Mouse (Mus musculus) lung, postnatal 0 days (tissue): ENCODE data around the gene Gpc5. TPM values are rescaled to one million over a fixed set of nuclear protein-coding genes. Genes with fewer than 3 reads are reported as not detected.
A peak's percentile ranks its signal among the peaks of the same experiment; 100 is the strongest.

ENCODE experiments used
- ATAC-seq: fragments of 200-750 bp; cut with Nextera tagmentation; 2 replicates; pipeline ENCODE4 v1.8.0; 2017; ENCODE audit warnings: moderate library complexity
- DNase-seq: peaks from one replicate; pipeline ENCODE4 v3.0.0-alpha.2; 2016; ENCODE audit warnings: low spot score
- H3K27ac ChIP-seq: fragments of 300-500 bp; sonication (generic); 2 replicates; pipeline ENCODE4 v1.5.1; 2014; ENCODE audit warnings: antibody characterized with exemption, mild to moderate bottlenecking, low read length, mixed read lengths
- H3K27me3 ChIP-seq: fragments of 300-500 bp; sonication (generic); replicated peaks from 2 replicates; pipeline ENCODE4 v1.6.1; 2014; ENCODE audit warnings: low read length, mixed read lengths; ENCODE audit not compliant: insufficient read depth
- H3K36me3 ChIP-seq: fragments of 300-500 bp; sonication (generic); 2 replicates; pipeline ENCODE4 v1.6.1; 2014; ENCODE audit warnings: low read length, mixed read lengths; ENCODE audit not compliant: insufficient read depth
- H3K4me1 ChIP-seq: fragments of 300-500 bp; sonication (generic); 2 replicates; pipeline ENCODE4 v1.6.1; 2014; ENCODE audit warnings: antibody characterized with exemption, low read depth, low read length, mixed read lengths; ENCODE audit not compliant: insufficient read depth
- H3K4me2 ChIP-seq: fragments of 300-500 bp; sonication (generic); replicated peaks from 2 replicates; pipeline ENCODE4 v1.6.1; 2014; ENCODE audit warnings: low read depth, mild to moderate bottlenecking, low read length, moderate library complexity, mixed read lengths
- H3K4me3 ChIP-seq: fragments of 300-500 bp; sonication (generic); 2 replicates; pipeline ENCODE4 v1.5.1; 2014; ENCODE audit warnings: low read depth, low read length
- H3K9ac ChIP-seq: fragments of 300-500 bp; sonication (generic); replicated peaks from 2 replicates; pipeline ENCODE4 v1.6.1; 2014; ENCODE audit warnings: low read depth, mild to moderate bottlenecking
- H3K9me3 ChIP-seq: fragments of 300-500 bp; sonication (generic); 2 replicates; pipeline ENCODE4 v1.6.1; 2016; ENCODE audit warnings: low read length, mixed read lengths
- CTCF ChIP-seq: IDR thresholded peaks from 2 replicates; pipeline ENCODE4 v1.5.1; 2016; ENCODE audit warnings: antibody characterized with exemption, mild to moderate bottlenecking
- EP300 ChIP-seq: IDR thresholded peaks from 2 replicates; pipeline ENCODE4 v1.6.1; 2016; ENCODE audit warnings: antibody characterized with exemption, mild to moderate bottlenecking, control low read depth
- WGBS: fragments of 180-500 bp; shearing (Covaris S2); extraction: QIAGEN DNeasy Blood & Tissue Kit; methylation state at CpG from one replicate; pipeline ENCODE4 v1.1.7; 2014; 5-methylcytosine and 5-hydroxymethylcytosine counted together
- polyA plus RNA-seq: library from polyadenylated mRNA; unstranded; fragments of >200 nt; fragmentation: Nextera tagmentation; extraction: Ambion mirVana; gene quantifications from 2 replicates; pipeline ENCODE4 v1.2.1, GENCODE M21; 2015

The Gpc5 gene
- polyA plus RNA-seq, 1 experiment from 2014 or later, result 0.16 TPM

DNA sequence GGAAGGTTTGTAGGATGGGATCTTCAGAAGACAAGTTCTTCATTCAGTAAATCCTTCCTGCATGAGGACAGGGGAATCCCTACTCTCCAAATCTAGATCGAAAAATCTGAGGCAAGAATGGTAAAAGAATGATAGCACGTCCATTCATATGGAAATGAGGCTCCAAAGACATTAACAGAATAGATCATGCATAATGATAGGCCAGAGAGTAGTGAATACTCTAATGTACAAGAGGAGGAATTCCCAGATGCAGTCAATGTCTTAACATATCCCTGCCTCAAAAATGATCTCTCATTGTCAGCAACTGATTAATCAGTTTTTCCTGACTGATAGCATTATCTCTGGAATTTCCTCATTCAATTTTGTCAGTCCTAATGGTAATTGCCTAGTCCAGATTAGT lies 1070.6 kb downstream of the Gpc5 start:
- no peaks in the 10 kb centered on the region for H3K36me3 ChIP-seq
- ATAC-seq (no peak), DNase-seq (no peak)
- no peaks in the 10 kb centered on the region for H3K9me3 ChIP-seq
- 67% methylated on average over 2 of the region's 2 CpGs for WGBS
- H3K27me3 ChIP-seq, result no peaks in the 10 kb centered on the region
- H3K9ac ChIP-seq, result no peak overlapping the region
- no peaks in the 10 kb centered on the region for H3K4me1 ChIP-seq
- H3K4me2 ChIP-seq, result no peak overlapping the region
- H3K4me3 ChIP-seq, result no peak overlapping the region
- no peak overlapping the region for H3K27ac ChIP-seq
- no peak for TF ChIP-seq CTCF
- no peak for TF ChIP-seq EP300

GRCm38 (mm10) chr14:116167401-116167800 lies 1075.4 kb downstream of the Gpc5 start:
- Histone ChIP-seq H3K4me1 (no peaks in the 10 kb centered on the region), H3K27ac (no peak overlapping the region), H3K9me3 (no peaks in the 10 kb centered on the region), H3K4me3 (no peak overlapping the region), H3K27me3 (no peaks in the 10 kb centered on the region), H3K9ac (no peak overlapping the region), H3K4me2 (no peak overlapping the region), H3K36me3 (no peaks in the 10 kb centered on the region)
- DNase-seq (no peak), ATAC-seq (no peak)
- TF ChIP-seq EP300 (no peak), CTCF (no peak)

DNA sequence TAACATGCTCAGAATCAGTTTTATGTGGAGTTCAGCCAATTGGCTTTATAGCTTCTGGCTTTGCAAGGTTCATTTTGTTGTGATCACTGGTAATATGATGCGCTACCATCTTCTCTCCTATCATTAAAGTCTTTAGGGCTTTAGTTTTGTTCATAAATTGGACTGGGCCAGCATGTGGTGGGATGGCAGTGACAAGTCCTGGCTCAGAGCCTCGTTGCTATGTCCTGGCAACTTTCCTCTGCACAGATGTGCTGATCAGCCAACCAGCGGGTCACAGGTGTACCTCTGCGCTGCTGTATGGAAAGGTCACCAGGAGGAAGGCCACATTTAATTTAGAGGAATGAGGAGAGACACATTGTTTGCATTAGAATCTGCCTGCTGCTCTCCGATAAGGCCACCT lies 1077.1 kb downstream of the Gpc5 start:
- WGBS, result 69% methylated on average over 5 of the region's 5 CpGs
- H3K4me3 ChIP-seq, result no peak overlapping the region
- ATAC-seq (no peak), DNase-seq (no peak)
- no peaks in the 10 kb centered on the region for H3K4me1 ChIP-seq
- no peaks in the 10 kb centered on the region for H3K36me3 ChIP-seq
- no peak overlapping the region for H3K9ac ChIP-seq
- no peak for TF ChIP-seq EP300
- TF ChIP-seq CTCF, result no peak
- no peak overlapping the region for H3K27ac ChIP-seq
- no peak overlapping the region for H3K4me2 ChIP-seq
- no peaks in the 10 kb centered on the region for H3K9me3 ChIP-seq
- H3K27me3 ChIP-seq, result no peaks in the 10 kb centered on the region

DNA sequence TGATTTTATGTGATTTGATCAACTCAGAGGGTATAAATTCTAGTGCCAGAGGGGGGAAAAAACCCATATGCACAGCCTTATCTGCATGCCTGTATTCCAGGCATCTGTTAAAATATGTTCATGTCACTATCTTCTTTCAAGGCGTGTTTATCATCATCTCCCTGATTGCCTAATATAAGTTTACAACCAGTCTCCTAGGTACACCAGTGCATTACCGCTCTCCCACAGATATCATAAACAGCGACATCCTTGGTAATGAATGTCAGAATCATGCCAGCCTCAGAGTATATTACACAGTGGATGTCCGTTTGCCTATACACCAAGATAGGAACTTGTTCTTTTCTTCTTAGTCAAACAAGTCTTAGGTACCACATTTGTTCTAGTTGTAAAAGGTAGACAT lies 1095.0 kb downstream of the Gpc5 start:
- DNase-seq (no peak), ATAC-seq (no peak)
- Histone ChIP-seq H3K27ac (no peak overlapping the region), H3K4me1 (no peaks in the 10 kb centered on the region), H3K4me3 (no peak overlapping the region), H3K9ac (no peak overlapping the region), H3K9me3 (no peaks in the 10 kb centered on the region), H3K27me3 (no peaks in the 10 kb centered on the region), H3K4me2 (no peak overlapping the region), H3K36me3 (no peaks in the 10 kb centered on the region)
- TF ChIP-seq CTCF, result no peak
- TF ChIP-seq EP300, result no peak
- WGBS, result 77% methylated on average over 4 of the region's 4 CpGs

- TF ChIP-seq EP300 (no peak), CTCF (peak; percentile 75)
- peak; percentile 7 for DNase-seq
- ATAC-seq, result no peak
- H3K36me3 ChIP-seq, result no peaks in the 10 kb centered on the region
- H3K27me3 ChIP-seq, result no peaks in the 10 kb centered on the region
- no peak overlapping the region for H3K9ac ChIP-seq
- no peaks in the 10 kb centered on the region for H3K4me1 ChIP-seq
- no peaks in the 10 kb centered on the region for H3K9me3 ChIP-seq
- no peak overlapping the region for H3K4me2 ChIP-seq
- WGBS, result 36% methylated on average over 6 of the region's 6 CpGs
- H3K27ac ChIP-seq, result no peak overlapping the region
- no peak overlapping the region for H3K4me3 ChIP-seq
These were observed 1115.0 kb downstream of the Gpc5 start for GRCm38 (mm10) chr14:116206977-116207376.

- WGBS, result 81% methylated on average over 3 of the region's 3 CpGs
- no peak for ATAC-seq
These were observed 1116.6 kb downstream of the Gpc5 start for GRCm38 (mm10) chr14:116208581-116208980.

GRCm38 (mm10) chr14:116209045-116209444 lies 1117.0 kb downstream of the Gpc5 start:
- Histone ChIP-seq H3K4me3 (no peak overlapping the region), H3K27me3 (no peaks in the 10 kb centered on the region), H3K4me1 (no peaks in the 10 kb centered on the region), H3K9ac (no peak overlapping the region), H3K36me3 (no peaks in the 10 kb centered on the region), H3K9me3 (no peaks in the 10 kb centered on the region), H3K27ac (no peak overlapping the region), H3K4me2 (no peak overlapping the region)
- DNase-seq (peak; percentile 69), ATAC-seq (peak; percentile 87)
- WGBS, result 27% methylated on average over 5 of the region's 5 CpGs
- TF ChIP-seq CTCF (no peak), EP300 (no peak)

More at GRCm38 (mm10) chr14:116208581-116208980, 1116.6 kb downstream of the Gpc5 start:
- Histone ChIP-seq H3K4me3 (no peak overlapping the region), H3K4me1 (no peaks in the 10 kb centered on the region), H3K36me3 (no peaks in the 10 kb centered on the region), H3K9me3 (no peaks in the 10 kb centered on the region), H3K27ac (no peak overlapping the region), H3K4me2 (no peak overlapping the region), H3K27me3 (no peaks in the 10 kb centered on the region), H3K9ac (no peak overlapping the region)
- no peak for TF ChIP-seq EP300
- no peak for TF ChIP-seq CTCF
- DNase-seq, result no peak
